Comparison of ENCODE assay signal across 30 mouse cellular contexts in the genomic region with DNA sequence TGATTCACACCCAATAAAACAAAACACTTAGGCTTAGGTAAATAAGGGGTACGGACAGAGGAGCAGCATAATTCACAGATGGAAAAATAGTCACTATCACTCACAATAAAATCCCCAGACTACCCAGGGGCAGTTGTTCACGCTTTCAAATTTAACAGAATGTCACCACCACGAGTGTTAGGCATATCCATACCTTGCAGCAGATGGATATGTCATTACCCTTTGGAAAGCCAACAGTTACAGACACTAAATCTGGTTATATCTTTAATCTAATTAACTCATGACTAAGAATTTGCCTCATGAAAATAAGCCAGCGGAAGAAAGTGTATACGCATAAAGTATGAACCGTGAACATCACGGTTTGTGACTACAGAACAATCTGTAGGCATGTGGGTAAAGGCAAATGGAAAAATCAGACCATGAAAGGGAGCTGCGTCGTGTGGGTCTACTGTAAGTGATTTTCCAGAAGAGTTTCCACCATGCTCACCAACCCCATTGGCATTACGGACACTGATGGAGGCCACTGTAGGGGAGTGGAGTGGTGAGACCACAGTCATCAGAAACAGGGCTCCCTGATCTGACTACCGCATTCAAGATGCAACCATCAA. TPM values are rescaled to one million over a fixed set of nuclear protein-coding genes. Genes with fewer than 3 reads are reported as not detected.
DNase-seq lines count a peak whose midpoint lies in the region; ATAC-seq lines count a peak whose summit lies in the region.
"Had no signal": no experiment of that assay in that cellular context is flagged by ENCODE, and none has a peak within 500 bp of the region (broad histone marks: within the 10 kb centered on the region; RNA-seq: fewer than 3 reads in every experiment).

No protein-coding gene starts in this region.

- ATAC-seq in forebrain, embryonic 15.5 days (replicated peaks) = peak; percentile 55
- peak; percentile 40 for ATAC-seq in activated CD4-positive, CD25-positive, alpha-beta regulatory T cell, adult 4 months
- ATAC-seq: Patski had no signal

- no peaks in the 10 kb centered on the region for H3K9me3 ChIP-seq in forebrain, embryonic 15.5 days
- H3K9me3 ChIP-seq in forebrain, embryonic 10.5 days = no peaks in the 10 kb centered on the region
- H3K9me3 ChIP-seq: embryonic facial prominence, embryonic 12.5 days; G1E; heart, embryonic 12.5 days; hindbrain, embryonic 13.5 days; neural tube, embryonic 12.5 days had no signal

- no peak overlapping the region for H3K4me3 ChIP-seq in forebrain, embryonic 15.5 days
- no peak overlapping the region for H3K4me3 ChIP-seq in forebrain, embryonic 10.5 days
- H3K4me3 ChIP-seq: embryonic facial prominence, embryonic 12.5 days; heart, embryonic 12.5 days; hindbrain, embryonic 13.5 days; neural tube, embryonic 12.5 days had no signal

- no peak overlapping the region for H3K4me2 ChIP-seq in forebrain, embryonic 15.5 days (replicated peaks)
- H3K4me2 ChIP-seq: embryonic facial prominence, embryonic 12.5 days; heart, embryonic 12.5 days; hindbrain, embryonic 13.5 days; neural tube, embryonic 12.5 days had no signal

- peak overlapping the region; percentile 65 for H3K27ac ChIP-seq in forebrain, embryonic 15.5 days (replicated peaks)
- no peak overlapping the region for H3K27ac ChIP-seq in forebrain, embryonic 10.5 days
- H3K27ac ChIP-seq: embryonic facial prominence, embryonic 12.5 days; hindbrain, embryonic 13.5 days; liver, embryonic 14.5 days; neural tube, embryonic 12.5 days had no signal

- H3K27me3 ChIP-seq in forebrain, embryonic 15.5 days = no peaks in the 10 kb centered on the region
- no peaks in the 10 kb centered on the region for H3K27me3 ChIP-seq in forebrain, embryonic 10.5 days (ENCODE audit: poor library complexity, severe bottlenecking)
- H3K27me3 ChIP-seq: embryonic facial prominence, embryonic 12.5 days; heart, embryonic 12.5 days; hindbrain, embryonic 13.5 days; neural tube, embryonic 12.5 days; Patski had no signal

- H3K4me1 ChIP-seq in forebrain, embryonic 15.5 days = no peaks in the 10 kb centered on the region
- peaks cover 20% of the 10 kb centered on the region for H3K4me1 ChIP-seq in forebrain, embryonic 10.5 days

- no peaks in the 10 kb centered on the region for H3K36me3 ChIP-seq in forebrain, embryonic 15.5 days
- peaks cover 21% of the 10 kb centered on the region for H3K36me3 ChIP-seq in forebrain, embryonic 10.5 days (replicated peaks)
- H3K36me3 ChIP-seq: embryonic facial prominence, embryonic 12.5 days; heart, embryonic 12.5 days; neural tube, embryonic 12.5 days had no signal

- WGBS in forebrain, embryonic 15.5 days = 71% methylated on average over 11 of the region's 11 CpGs
- WGBS in forebrain, embryonic 10.5 days = 95% methylated on average over 11 of the region's 11 CpGs

- no peak for DNase-seq in forebrain, embryonic 10.5 days (ENCODE audit: extremely low spot score, low spot score)
- DNase-seq in CD4-positive, CD25-positive, alpha-beta regulatory T cell, adult 2 months (ENCODE audit: low read depth, low spot score) = peak; percentile 47
- DNase-seq in naive thymus-derived CD4-positive, alpha-beta T cell, adult 2 months (ENCODE audit: low read depth) = peak; percentile 50
- DNase-seq in layer of hippocampus, adult 9-10 months (ENCODE audit: low spot score) = no peak
- DNase-seq in frontal cortex, adult 2 months (ENCODE audit: extremely low spot score in 1 of 2, low spot score in 1 of 2) = no peak
- DNase-seq: adrenal gland, postnatal 14 days; cerebellum, adult 11-12 months; cerebellum, adult 9-11 months; embryo, embryonic 11 days; gastrocnemius, postnatal 25 days; heart, adult 18-20 months; heart, postnatal 4 days; kidney, adult 11 months; kidney, postnatal 25 days; liver; lung, adult 2 months; lung, postnatal 10 days; midbrain, embryonic 14.5 days; right cerebral cortex, postnatal 4 days; thymus, adult 2 months; thymus, postnatal 36 days had no signal

- no peak overlapping the region for H3K9ac ChIP-seq in forebrain, embryonic 15.5 days (replicated peaks)
- H3K9ac ChIP-seq: embryonic facial prominence, embryonic 12.5 days; heart, embryonic 12.5 days; hindbrain, embryonic 13.5 days; liver, embryonic 14.5 days; neural tube, embryonic 12.5 days had no signal

RNA-seq across cellular contexts. Expression of a gene that starts 28.1 kb away (rescaled TPM):
- 97.5 and 98.3 TPM in 2 replicates for polyA plus RNA-seq in forebrain, embryonic 15.5 days (2015; fragmentation: Nextera tagmentation; extraction: Ambion mirVana)
- 89.3 and 93.9 TPM in 2 replicates for polyA plus RNA-seq in forebrain, embryonic 10.5 days (2016; fragmentation: Nextera tagmentation; extraction: Ambion mirVana)
- 10 to 100 TPM; 56.8 to 58.3 TPM for polyA plus RNA-seq in activated CD4-positive, CD25-positive, alpha-beta regulatory T cell, adult 4 months (2017; shearing (Covaris generic))
- 46.4 and 47.7 TPM in 2 replicates for polyA plus RNA-seq in frontal cortex, adult 2 months (2012; rRNA removed)

RNA-seq across cellular contexts. Expression of a gene that starts 45.4 kb away (rescaled TPM):
- 2.1 and 2.2 TPM in 2 replicates for polyA plus RNA-seq in forebrain, embryonic 15.5 days (2015; fragmentation: Nextera tagmentation; extraction: Ambion mirVana)
- polyA plus RNA-seq in forebrain, embryonic 10.5 days (2016; fragmentation: Nextera tagmentation; extraction: Ambion mirVana) = 0.32 and 0.55 TPM in 2 replicates
- polyA plus RNA-seq in activated CD4-positive, CD25-positive, alpha-beta regulatory T cell, adult 4 months (2017; shearing (Covaris generic)) = not detected
- polyA plus RNA-seq in frontal cortex, adult 2 months (2012; rRNA removed) = 1.1 and 1.3 TPM in 2 replicates

Comparison
In these comparisons a context has a peak if more than half of its experiments do, and no peak if none do; other contexts are left out.
1. DNase-seq: peak in CD4-positive, CD25-positive, alpha-beta regulatory T cell, adult 2 months (single experiment) and naive thymus-derived CD4-positive, alpha-beta T cell, adult 2 months (single experiment); none in forebrain, embryonic 10.5 days (single experiment), layer of hippocampus, adult 9-10 months (single experiment) and frontal cortex, adult 2 months (0 of 2).